Mouse (Mus musculus): Measurements from ENCODE around the gene Stxbp6. TPM values are rescaled to one million over a fixed set of nuclear protein-coding genes. Genes with fewer than 3 reads are reported as not detected.

Stxbp6 gene
- polyA plus RNA-seq, 1 experiment: not detected

DNA sequence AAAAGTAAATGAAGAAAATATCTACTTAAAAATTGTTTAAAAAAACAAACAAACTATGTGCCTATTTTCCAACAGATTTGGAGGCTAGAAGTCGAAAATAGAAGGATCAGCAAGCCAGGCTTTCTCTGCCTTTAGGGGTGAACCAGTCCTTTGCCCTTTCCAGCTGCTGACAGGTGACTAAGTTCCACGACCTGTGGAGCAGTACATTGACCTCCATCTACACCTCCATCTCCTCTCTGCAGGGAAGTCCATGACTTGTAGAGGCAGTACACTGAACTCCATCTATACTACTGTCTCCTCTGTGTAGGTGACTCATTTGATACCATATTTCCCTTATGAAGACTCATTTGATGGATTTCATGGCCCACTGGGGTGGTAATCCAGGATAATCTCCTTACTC, 78.2 kb downstream of the Stxbp6 start:
- Histone ChIP-seq H3K36me3 (ENCODE audit: control insufficient read depth, insufficient read depth) (no peaks in the 10 kb centered on the region), H3K27me3 (ENCODE audit: control insufficient read depth, insufficient read depth, insufficient read length) (no peaks in the 10 kb centered on the region), H3ac (ENCODE audit: control insufficient read depth, insufficient read length) (no peak overlapping the region), H3K4me2 (ENCODE audit: low read depth) (no peak overlapping the region), H3K4me3 (no peak overlapping the region), H3K79me2 (ENCODE audit: control insufficient read depth, insufficient read depth) (no peaks in the 10 kb centered on the region)
- no peak for TF ChIP-seq SRF (IDR thresholded peaks at IDR 0.05; ENCODE audit: control insufficient read depth, insufficient read length, low read depth)
- TF ChIP-seq TCF12 (IDR thresholded peaks at IDR 0.05; ENCODE audit: insufficient read depth, poor library complexity, severe bottlenecking): no peak
- no peak for TF ChIP-seq POLR2AphosphoS2 (IDR thresholded peaks at IDR 0.05; ENCODE audit: insufficient read length, low read depth)

DNA sequence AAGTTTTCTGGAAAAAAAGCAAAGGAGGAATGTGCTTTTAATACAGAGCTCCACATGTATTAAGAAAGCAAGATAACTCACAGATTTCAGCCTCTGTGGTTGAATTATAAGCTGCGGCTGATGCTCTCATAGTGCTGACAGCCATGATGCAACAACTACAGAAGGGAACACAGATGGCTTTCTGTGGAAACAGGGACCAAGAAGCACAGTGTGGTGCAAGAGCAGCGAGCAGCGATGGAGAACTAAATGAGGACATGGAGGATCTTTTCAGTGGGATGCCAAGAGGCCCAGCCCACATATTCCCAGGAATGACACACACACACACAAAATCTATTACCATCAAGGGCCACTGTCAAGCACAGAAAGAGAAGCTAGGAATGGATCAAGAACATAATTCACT, 81.1 kb downstream of the Stxbp6 start:
- TF ChIP-seq SRF (IDR thresholded peaks at IDR 0.05; ENCODE audit: control insufficient read depth, insufficient read length, low read depth): no peak
- no peak for TF ChIP-seq TCF12 (IDR thresholded peaks at IDR 0.05; ENCODE audit: insufficient read depth, poor library complexity, severe bottlenecking)
- TF ChIP-seq POLR2A (IDR thresholded peaks at IDR 0.05; ENCODE audit: insufficient read length, low read depth): no peak
- no peak for TF ChIP-seq CEBPB (IDR thresholded peaks at IDR 0.05; ENCODE audit: insufficient read depth, poor library complexity, severe bottlenecking)
- no peak for TF ChIP-seq USF1 (IDR thresholded peaks at IDR 0.05; ENCODE audit: low read depth)
- TF ChIP-seq MYOD1 (IDR thresholded peaks at IDR 0.05; ENCODE audit: control insufficient read depth in 1 of 3, insufficient read length in 2 of 3, low read depth in 2 of 3): no peak
- no peak for TF ChIP-seq TCF3 (IDR thresholded peaks at IDR 0.05; ENCODE audit: insufficient read length, low read depth)
- TF ChIP-seq POLR2AphosphoS2 (IDR thresholded peaks at IDR 0.05; ENCODE audit: insufficient read length, low read depth): no peak
- no peak for TF ChIP-seq MYOG (IDR thresholded peaks at IDR 0.05; ENCODE audit: control insufficient read depth in 1 of 3, insufficient read depth in 1 of 3, insufficient read length in 2 of 3, low read depth in 2 of 3)
- no peak for TF ChIP-seq E2F4 (IDR thresholded peaks at IDR 0.05; ENCODE audit: insufficient read depth)
- TF ChIP-seq REST (IDR thresholded peaks at IDR 0.05; ENCODE audit: insufficient read depth, insufficient read length): no peak
- no peak for TF ChIP-seq MAX (IDR thresholded peaks at IDR 0.05; ENCODE audit: low read depth)
- Histone ChIP-seq H3K4me3 (no peak overlapping the region), H3K79me2 (ENCODE audit: control insufficient read depth, insufficient read depth) (no peaks in the 10 kb centered on the region), H3K4me2 (ENCODE audit: low read depth) (no peak overlapping the region), H3ac (ENCODE audit: control insufficient read depth, insufficient read length) (no peak overlapping the region), H3K27me3 (ENCODE audit: control insufficient read depth, insufficient read depth, insufficient read length) (no peaks in the 10 kb centered on the region), H3K36me3 (ENCODE audit: control insufficient read depth, insufficient read depth) (no peaks in the 10 kb centered on the region)

GRCm38 (mm10) chr12:44992847-44993246, 81.7 kb downstream of the Stxbp6 start:
- no peaks in the 10 kb centered on the region for H3K36me3 ChIP-seq (ENCODE audit: control insufficient read depth, insufficient read depth)
- TF ChIP-seq SRF (IDR thresholded peaks at IDR 0.05; ENCODE audit: control insufficient read depth, insufficient read length, low read depth) (no peak), USF1 (IDR thresholded peaks at IDR 0.05; ENCODE audit: low read depth) (no peak), TCF12 (IDR thresholded peaks at IDR 0.05; ENCODE audit: insufficient read depth, poor library complexity, severe bottlenecking) (no peak), POLR2AphosphoS2 (IDR thresholded peaks at IDR 0.05; ENCODE audit: insufficient read length, low read depth) (no peak), TCF3 (IDR thresholded peaks at IDR 0.05; ENCODE audit: insufficient read length, low read depth) (no peak), MYOD1 (IDR thresholded peaks at IDR 0.05; ENCODE audit: control insufficient read depth in 1 of 3, insufficient read length in 2 of 3, low read depth in 2 of 3) (no peak), REST (IDR thresholded peaks at IDR 0.05; ENCODE audit: insufficient read depth, insufficient read length) (no peak), CEBPB (IDR thresholded peaks at IDR 0.05; ENCODE audit: insufficient read depth, poor library complexity, severe bottlenecking) (no peak), POLR2A (IDR thresholded peaks at IDR 0.05; ENCODE audit: insufficient read length, low read depth) (no peak), MAX (IDR thresholded peaks at IDR 0.05; ENCODE audit: low read depth) (no peak), MYOG (IDR thresholded peaks at IDR 0.05; ENCODE audit: control insufficient read depth in 1 of 3, insufficient read depth in 1 of 3, insufficient read length in 2 of 3, low read depth in 2 of 3) (no peak), E2F4 (IDR thresholded peaks at IDR 0.05; ENCODE audit: insufficient read depth) (no peak)
- no peak overlapping the region for H3ac ChIP-seq (ENCODE audit: control insufficient read depth, insufficient read length)
- H3K79me2 ChIP-seq (ENCODE audit: control insufficient read depth, insufficient read depth): no peaks in the 10 kb centered on the region
- H3K4me2 ChIP-seq (ENCODE audit: low read depth): no peak overlapping the region
- no peaks in the 10 kb centered on the region for H3K27me3 ChIP-seq (ENCODE audit: control insufficient read depth, insufficient read depth, insufficient read length)
- H3K4me3 ChIP-seq: no peak overlapping the region

DNA sequence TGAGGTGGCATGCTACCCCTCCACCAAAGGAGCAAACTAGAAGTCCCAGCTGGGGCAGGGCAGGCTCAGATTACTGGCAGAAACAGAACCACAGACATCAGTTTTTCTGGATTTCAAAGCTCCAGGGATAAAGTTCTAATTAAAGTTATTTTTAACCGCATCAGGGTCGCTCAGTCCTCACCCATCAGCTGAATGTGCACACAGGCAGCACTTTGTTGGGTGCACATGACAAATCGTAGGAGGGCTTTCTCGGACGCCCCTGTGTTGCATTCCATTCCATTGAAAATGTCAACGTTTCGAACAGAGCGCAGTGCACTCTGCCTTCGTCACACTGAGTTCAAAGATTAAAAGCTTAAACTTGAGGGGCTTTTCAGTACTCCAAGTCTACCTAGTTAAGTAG, 84.1 kb downstream of the Stxbp6 start:
- Histone ChIP-seq H3K4me3 (no peak overlapping the region), H3K4me2 (ENCODE audit: low read depth) (no peak overlapping the region), H3K79me2 (ENCODE audit: control insufficient read depth, insufficient read depth) (no peaks in the 10 kb centered on the region), H3K36me3 (ENCODE audit: control insufficient read depth, insufficient read depth) (no peaks in the 10 kb centered on the region), H3ac (ENCODE audit: control insufficient read depth, insufficient read length) (no peak overlapping the region), H3K27me3 (ENCODE audit: control insufficient read depth, insufficient read depth, insufficient read length) (no peaks in the 10 kb centered on the region)
- no peak for TF ChIP-seq CEBPB (IDR thresholded peaks at IDR 0.05; ENCODE audit: insufficient read depth, poor library complexity, severe bottlenecking)
- no peak for TF ChIP-seq USF1 (IDR thresholded peaks at IDR 0.05; ENCODE audit: low read depth)
- TF ChIP-seq MAX (IDR thresholded peaks at IDR 0.05; ENCODE audit: low read depth): no peak
- TF ChIP-seq POLR2A (IDR thresholded peaks at IDR 0.05; ENCODE audit: insufficient read length, low read depth): no peak
- no peak for TF ChIP-seq MYOG (IDR thresholded peaks at IDR 0.05; ENCODE audit: control insufficient read depth in 1 of 3, insufficient read depth in 1 of 3, insufficient read length in 2 of 3, low read depth in 2 of 3)
- no peak for TF ChIP-seq MYOD1 (IDR thresholded peaks at IDR 0.05; ENCODE audit: control insufficient read depth in 1 of 3, insufficient read length in 2 of 3, low read depth in 2 of 3)
- TF ChIP-seq E2F4 (IDR thresholded peaks at IDR 0.05; ENCODE audit: insufficient read depth): no peak
- TF ChIP-seq POLR2AphosphoS2 (IDR thresholded peaks at IDR 0.05; ENCODE audit: insufficient read length, low read depth): no peak
- TF ChIP-seq SRF (IDR thresholded peaks at IDR 0.05; ENCODE audit: control insufficient read depth, insufficient read length, low read depth): no peak
- TF ChIP-seq TCF3 (IDR thresholded peaks at IDR 0.05; ENCODE audit: insufficient read length, low read depth): no peak
- no peak for TF ChIP-seq TCF12 (IDR thresholded peaks at IDR 0.05; ENCODE audit: insufficient read depth, poor library complexity, severe bottlenecking)
- TF ChIP-seq REST (IDR thresholded peaks at IDR 0.05; ENCODE audit: insufficient read depth, insufficient read length): no peak

- Histone ChIP-seq H3K4me3 (no peak overlapping the region), H3K27me3 (ENCODE audit: control insufficient read depth, insufficient read depth, insufficient read length) (no peaks in the 10 kb centered on the region), H3K36me3 (ENCODE audit: control insufficient read depth, insufficient read depth) (no peaks in the 10 kb centered on the region), H3K4me2 (ENCODE audit: low read depth) (no peak overlapping the region), H3K79me2 (ENCODE audit: control insufficient read depth, insufficient read depth) (no peaks in the 10 kb centered on the region), H3ac (ENCODE audit: control insufficient read depth, insufficient read length) (no peak overlapping the region)
- TF ChIP-seq POLR2AphosphoS2 (IDR thresholded peaks at IDR 0.05; ENCODE audit: insufficient read length, low read depth) (no peak), CEBPB (IDR thresholded peaks at IDR 0.05; ENCODE audit: insufficient read depth, poor library complexity, severe bottlenecking) (no peak)
Measured at GRCm38 (mm10) chr12:44989011-44989410, 85.5 kb downstream of the Stxbp6 start.
